Mouse (Mus musculus): ENCODE measurements around the gene Gtpbp1. TPM values are rescaled to one million over a fixed set of nuclear protein-coding genes. Genes with fewer than 3 reads are reported as not detected.

The Gtpbp1 gene
- polyA plus RNA-seq, 1 experiment from 2014 or later: 13.3 TPM

DNA sequence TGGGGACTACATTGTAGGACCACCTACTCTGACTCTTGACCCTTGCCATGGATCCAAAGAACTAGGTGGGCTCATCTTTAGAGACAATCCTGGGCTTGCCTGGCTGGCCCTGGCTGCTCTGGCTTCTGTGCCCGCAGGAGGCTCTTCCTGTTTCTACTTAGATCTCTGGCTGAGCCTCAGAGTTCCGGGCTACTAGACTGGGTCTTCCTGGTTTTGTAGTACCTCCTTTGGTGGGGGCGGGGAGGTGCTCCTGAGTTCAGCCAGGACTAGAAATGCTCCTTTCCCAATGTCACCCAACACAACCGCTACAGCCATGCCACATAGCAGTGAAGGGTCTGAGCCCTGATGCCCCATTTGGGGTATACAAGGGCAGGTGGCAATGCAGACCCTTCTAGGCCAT is 30.2 kb downstream of the Gtpbp1 start:
- no peaks in the 10 kb centered on the region for H3K9me3 ChIP-seq (ENCODE audit: control insufficient read depth, low read length)
- no peaks in the 10 kb centered on the region for H3K27me3 ChIP-seq (ENCODE audit: control insufficient read depth, insufficient read depth, low read length)
- no peaks in the 10 kb centered on the region for H3K4me1 ChIP-seq (replicated peaks; ENCODE audit: control insufficient read depth, insufficient read depth)
- no peak for TF ChIP-seq EP300 (optimal IDR thresholded peaks at IDR 0.05)
- ATAC-seq (ENCODE audit: low FRiP score, low TSS enrichment) (no peak), DNase-seq (ENCODE audit: low spot score) (no peak)
- WGBS: 84% methylated on average over 4 of the region's 4 CpGs
- H3K4me2 ChIP-seq (replicated peaks; ENCODE audit: low read depth): no peak overlapping the region
- H3K36me3 ChIP-seq (ENCODE audit: control insufficient read depth, insufficient read depth, low read length): peaks cover 24% of the 10 kb centered on the region
- no peak overlapping the region for H3K9ac ChIP-seq (ENCODE audit: low read length)
- no peak overlapping the region for H3K4me3 ChIP-seq (ENCODE audit: low read depth, low read length)
- H3K27ac ChIP-seq (replicated peaks): no peak overlapping the region

DNA sequence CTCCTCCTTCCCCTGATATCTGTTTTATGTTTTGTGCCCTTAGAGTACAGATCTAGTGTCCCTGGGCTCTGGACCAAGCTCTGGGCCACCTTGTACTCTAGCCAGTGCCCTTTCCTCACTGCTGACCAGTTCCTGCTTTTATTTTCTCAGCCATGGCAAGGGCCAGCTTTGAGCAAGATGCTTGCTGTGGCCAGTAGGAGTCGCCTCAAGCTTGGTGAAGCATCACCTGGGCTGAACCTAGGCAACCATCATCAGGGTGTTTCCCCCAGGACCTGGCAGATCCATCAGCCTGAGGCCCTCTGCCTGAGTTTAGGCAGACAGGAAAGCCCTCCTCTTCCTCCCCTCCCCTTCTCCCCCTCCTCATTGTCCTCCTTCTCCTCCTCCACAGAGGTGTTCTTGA is 32.8 kb downstream of the Gtpbp1 start:
- Histone ChIP-seq H3K9me3 (ENCODE audit: control insufficient read depth, low read length) (no peaks in the 10 kb centered on the region), H3K27me3 (ENCODE audit: control insufficient read depth, insufficient read depth, low read length) (no peaks in the 10 kb centered on the region), H3K4me2 (replicated peaks; ENCODE audit: low read depth) (no peak overlapping the region), H3K9ac (ENCODE audit: low read length) (no peak overlapping the region), H3K4me1 (replicated peaks; ENCODE audit: control insufficient read depth, insufficient read depth) (no peaks in the 10 kb centered on the region), H3K27ac (replicated peaks) (no peak overlapping the region), H3K36me3 (ENCODE audit: control insufficient read depth, insufficient read depth, low read length) (peaks cover 26% of the 10 kb centered on the region), H3K4me3 (ENCODE audit: low read depth, low read length) (no peak overlapping the region)
- TF ChIP-seq EP300 (optimal IDR thresholded peaks at IDR 0.05) (no peak), CTCF (IDR thresholded peaks at IDR 0.05; ENCODE audit: low read depth) (peak; percentile 76)
- WGBS: 29% methylated on average over 1 of the region's 1 CpGs
- peak; percentile 46 for ATAC-seq (ENCODE audit: low FRiP score, low TSS enrichment)
- peak; percentile 45 for DNase-seq (ENCODE audit: low spot score)

DNA sequence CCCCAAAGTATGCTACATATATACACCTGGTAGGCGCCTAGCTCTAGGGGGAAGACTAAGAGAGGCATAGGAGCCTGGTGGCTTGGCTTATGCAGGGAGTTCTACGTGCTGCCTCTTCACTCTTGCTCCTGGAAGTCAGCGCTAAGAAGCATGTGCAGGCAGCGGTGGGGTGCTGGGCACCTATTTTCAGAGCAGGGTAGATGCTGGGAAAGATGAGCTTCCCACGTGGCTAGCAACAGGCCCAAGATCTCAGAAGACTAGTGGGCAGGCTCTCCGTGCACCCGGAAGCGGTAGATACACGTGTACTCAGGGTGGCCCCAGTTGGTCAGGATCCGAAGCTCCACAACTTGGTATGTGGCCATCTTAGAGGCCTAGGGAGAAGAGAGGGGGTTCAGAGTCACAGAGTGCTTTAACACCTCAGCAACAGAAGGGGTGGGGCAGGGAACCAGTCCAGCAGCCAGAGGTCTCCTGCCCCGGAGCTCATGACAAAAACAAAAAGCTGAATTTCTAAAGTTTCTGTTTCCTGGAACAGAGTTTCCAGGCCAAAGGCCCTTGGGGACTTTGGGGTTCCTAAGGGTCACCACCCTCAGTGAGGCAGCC is 34.6 kb downstream of the Gtpbp1 start:
- Histone ChIP-seq H3K4me1 (replicated peaks; ENCODE audit: control insufficient read depth, insufficient read depth) (no peaks in the 10 kb centered on the region), H3K27me3 (ENCODE audit: control insufficient read depth, insufficient read depth, low read length) (no peaks in the 10 kb centered on the region), H3K4me2 (replicated peaks; ENCODE audit: low read depth) (no peak overlapping the region), H3K9me3 (ENCODE audit: control insufficient read depth, low read length) (no peaks in the 10 kb centered on the region), H3K4me3 (ENCODE audit: low read depth, low read length) (no peak overlapping the region), H3K9ac (ENCODE audit: low read length) (no peak overlapping the region), H3K36me3 (ENCODE audit: control insufficient read depth, insufficient read depth, low read length) (peaks cover 36% of the 10 kb centered on the region), H3K27ac (replicated peaks) (no peak overlapping the region)
- ATAC-seq (ENCODE audit: low FRiP score, low TSS enrichment) (no peak), DNase-seq (ENCODE audit: low spot score) (no peak)
- WGBS: 87% methylated on average over 11 of the region's 11 CpGs
- TF ChIP-seq EP300 (optimal IDR thresholded peaks at IDR 0.05): no peak
- TF ChIP-seq CTCF (IDR thresholded peaks at IDR 0.05; ENCODE audit: low read depth): no peak

DNA sequence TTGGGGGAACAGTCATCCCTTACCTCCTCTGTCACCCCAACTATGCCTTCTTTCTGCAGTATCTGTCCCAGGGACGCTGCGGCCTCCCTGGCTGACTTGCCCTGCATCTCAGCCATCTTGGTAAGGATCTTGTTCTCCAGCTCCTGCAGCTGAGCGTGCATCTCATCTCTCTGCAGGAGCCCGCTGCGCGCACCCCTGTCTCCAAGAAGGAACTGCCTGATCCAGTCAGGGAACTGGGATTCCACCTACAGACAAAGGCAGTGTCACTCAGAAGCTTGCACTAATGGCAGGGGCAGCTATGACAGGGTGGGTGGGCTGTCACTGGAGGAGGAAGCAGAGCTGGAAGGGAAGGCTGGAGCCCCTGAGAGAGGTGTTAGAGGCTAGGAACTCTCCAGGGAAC is 37.2 kb downstream of the Gtpbp1 start:
- H3K4me3 ChIP-seq (ENCODE audit: low read depth, low read length): no peak overlapping the region
- H3K4me1 ChIP-seq (replicated peaks; ENCODE audit: control insufficient read depth, insufficient read depth): no peaks in the 10 kb centered on the region
- H3K9ac ChIP-seq (ENCODE audit: low read length): no peak overlapping the region
- no peaks in the 10 kb centered on the region for H3K27me3 ChIP-seq (ENCODE audit: control insufficient read depth, insufficient read depth, low read length)
- peaks cover 46% of the 10 kb centered on the region for H3K36me3 ChIP-seq (ENCODE audit: control insufficient read depth, insufficient read depth, low read length)
- 92% methylated on average over 6 of the region's 6 CpGs for WGBS
- no peaks in the 10 kb centered on the region for H3K9me3 ChIP-seq (ENCODE audit: control insufficient read depth, low read length)
- TF ChIP-seq CTCF (IDR thresholded peaks at IDR 0.05; ENCODE audit: low read depth): no peak
- DNase-seq (ENCODE audit: low spot score) (no peak), ATAC-seq (ENCODE audit: low FRiP score, low TSS enrichment) (no peak)
- H3K4me2 ChIP-seq (replicated peaks; ENCODE audit: low read depth): no peak overlapping the region
- no peak overlapping the region for H3K27ac ChIP-seq (replicated peaks)

DNA sequence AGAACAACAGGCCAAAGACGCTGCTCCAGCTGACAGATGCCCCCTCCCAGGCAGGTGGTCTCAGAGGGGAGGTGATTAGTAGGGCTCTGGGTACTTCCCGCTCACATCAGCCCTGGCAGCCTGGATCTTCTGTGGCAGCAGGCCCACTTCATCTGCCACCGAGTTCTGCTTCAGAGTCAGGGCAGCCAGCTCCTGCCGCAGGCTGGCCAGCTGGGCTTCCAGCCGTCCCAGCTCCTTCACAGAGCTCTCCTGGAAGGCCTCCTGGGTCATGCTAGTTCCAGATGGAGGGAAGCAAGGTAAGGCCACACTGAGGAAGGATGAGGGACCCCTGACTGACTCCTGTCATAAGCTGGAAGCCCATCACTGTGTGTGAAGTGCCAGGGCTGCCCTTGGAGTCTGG is 37.7 kb downstream of the Gtpbp1 start:
- Histone ChIP-seq H3K4me3 (ENCODE audit: low read depth, low read length) (no peak overlapping the region), H3K27ac (replicated peaks) (no peak overlapping the region), H3K4me2 (replicated peaks; ENCODE audit: low read depth) (no peak overlapping the region), H3K9me3 (ENCODE audit: control insufficient read depth, low read length) (no peaks in the 10 kb centered on the region), H3K27me3 (ENCODE audit: control insufficient read depth, insufficient read depth, low read length) (no peaks in the 10 kb centered on the region), H3K9ac (ENCODE audit: low read length) (no peak overlapping the region), H3K36me3 (ENCODE audit: control insufficient read depth, insufficient read depth, low read length) (peaks cover 50% of the 10 kb centered on the region), H3K4me1 (replicated peaks; ENCODE audit: control insufficient read depth, insufficient read depth) (no peaks in the 10 kb centered on the region)
- TF ChIP-seq EP300 (optimal IDR thresholded peaks at IDR 0.05) (no peak), CTCF (IDR thresholded peaks at IDR 0.05; ENCODE audit: low read depth) (no peak)
- DNase-seq (ENCODE audit: low spot score) (no peak), ATAC-seq (ENCODE audit: low FRiP score, low TSS enrichment) (no peak)
- 78% methylated on average over 5 of the region's 5 CpGs for WGBS

DNA sequence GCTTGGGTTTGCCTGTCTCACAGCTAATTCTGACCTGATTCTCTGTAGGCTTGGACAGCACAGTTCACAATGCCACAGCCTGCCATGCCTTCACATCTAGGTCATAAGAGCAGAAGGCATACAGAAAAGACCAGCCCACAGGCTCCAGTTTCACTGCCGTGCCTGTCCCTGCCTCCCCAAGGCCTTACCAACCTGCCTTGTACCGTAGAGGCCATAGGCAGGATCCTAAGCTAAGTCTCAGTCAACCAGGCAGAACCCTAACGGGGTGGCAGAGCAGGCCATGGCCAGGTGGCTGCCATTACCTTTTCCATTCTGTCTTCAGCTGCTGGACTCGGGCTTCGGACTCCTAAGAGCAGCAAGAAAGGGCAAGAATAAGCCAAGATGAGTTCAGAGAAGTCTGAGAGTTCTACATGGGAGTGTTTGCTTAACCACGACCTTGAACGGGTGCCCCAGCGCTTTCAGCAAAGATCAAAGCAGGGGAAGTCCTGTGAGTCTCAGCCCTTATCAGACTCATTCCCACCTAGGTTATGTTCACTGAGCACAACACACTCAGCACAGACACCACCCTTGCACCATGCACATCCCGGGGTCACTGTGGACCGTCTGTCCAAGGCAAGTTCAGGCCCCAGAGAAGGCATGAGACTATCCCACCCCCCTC is 38.2 kb downstream of the Gtpbp1 start:
- peaks cover 54% of the 10 kb centered on the region for H3K36me3 ChIP-seq (ENCODE audit: control insufficient read depth, insufficient read depth, low read length)
- H3K4me1 ChIP-seq (replicated peaks; ENCODE audit: control insufficient read depth, insufficient read depth): no peaks in the 10 kb centered on the region
- no peaks in the 10 kb centered on the region for H3K27me3 ChIP-seq (ENCODE audit: control insufficient read depth, insufficient read depth, low read length)
- H3K4me3 ChIP-seq (ENCODE audit: low read depth, low read length): no peak overlapping the region
- H3K27ac ChIP-seq (replicated peaks): no peak overlapping the region
- no peak for ATAC-seq (ENCODE audit: low FRiP score, low TSS enrichment)
- no peak overlapping the region for H3K4me2 ChIP-seq (replicated peaks; ENCODE audit: low read depth)
- TF ChIP-seq CTCF (IDR thresholded peaks at IDR 0.05; ENCODE audit: low read depth) (no peak), EP300 (optimal IDR thresholded peaks at IDR 0.05) (no peak)
- H3K9me3 ChIP-seq (ENCODE audit: control insufficient read depth, low read length): no peaks in the 10 kb centered on the region
- no peak overlapping the region for H3K9ac ChIP-seq (ENCODE audit: low read length)
- DNase-seq (ENCODE audit: low spot score): no peak
- WGBS: 67% methylated on average over 10 of the region's 10 CpGs
